Mouse (Mus musculus) testis, adult 2 months (tissue): ENCODE data around the gene Zfp993. TPM values are rescaled to one million over a fixed set of nuclear protein-coding genes. Genes with fewer than 3 reads are reported as not detected.
"Not testable (repeated sequence)": the region's sequence is repeated elsewhere in the genome, so short reads cannot be mapped to it uniquely, and the experiment has no call there.

Source experiments
- H3K27ac ChIP-seq: fragments of 200-500 bp; 2 replicates; pipeline ENCODE4 v1.5.1; 2012; ENCODE audit warnings: low read depth, low read length; ENCODE audit not compliant: control insufficient read depth, insufficient read depth
- H3K27me3 ChIP-seq: fragments of 200-500 bp; 2 replicates; pipeline ENCODE4 v1.6.1; 2012; ENCODE audit warnings: mild to moderate bottlenecking, low read length, moderate library complexity; ENCODE audit not compliant: control insufficient read depth, insufficient read depth
- H3K36me3 ChIP-seq: fragments of 200-500 bp; 2 replicates; pipeline ENCODE4 v1.6.1; 2012; ENCODE audit warnings: mild to moderate bottlenecking, low read length; ENCODE audit not compliant: control insufficient read depth, insufficient read depth
- H3K4me1 ChIP-seq: fragments of 200-500 bp; 2 replicates; pipeline ENCODE4 v1.6.1; 2012; ENCODE audit warnings: low read length; ENCODE audit not compliant: control insufficient read depth, insufficient read depth
- H3K4me3 ChIP-seq: fragments of 200-500 bp; 2 replicates; pipeline ENCODE4 v1.5.1; 2012; ENCODE audit warnings: low read depth, mild to moderate bottlenecking, low read length, moderate library complexity, mixed read lengths; ENCODE audit not compliant: control insufficient read depth
- polyA plus RNA-seq: library from polyadenylated mRNA; depleted of rRNA; stranded (reverse); fragments of >200 nt; gene quantifications from 2 replicates; pipeline ENCODE4 v1.2.3, GENCODE M21; 2012; rRNA removed

The Zfp993 gene
- polyA plus RNA-seq = 16.1 and 26.0 TPM in 2 replicates

GRCm38 (mm10) chr4:146610774-146611400, at the start of gene Zfp993:
TSS of gene Zfp993 (plus strand) at chr4:146610961.
- H3K27me3 ChIP-seq, H3K36me3 ChIP-seq, H3K27ac ChIP-seq, H3K4me1 ChIP-seq, H3K4me3 ChIP-seq: not testable (repeated sequence)

DNA sequence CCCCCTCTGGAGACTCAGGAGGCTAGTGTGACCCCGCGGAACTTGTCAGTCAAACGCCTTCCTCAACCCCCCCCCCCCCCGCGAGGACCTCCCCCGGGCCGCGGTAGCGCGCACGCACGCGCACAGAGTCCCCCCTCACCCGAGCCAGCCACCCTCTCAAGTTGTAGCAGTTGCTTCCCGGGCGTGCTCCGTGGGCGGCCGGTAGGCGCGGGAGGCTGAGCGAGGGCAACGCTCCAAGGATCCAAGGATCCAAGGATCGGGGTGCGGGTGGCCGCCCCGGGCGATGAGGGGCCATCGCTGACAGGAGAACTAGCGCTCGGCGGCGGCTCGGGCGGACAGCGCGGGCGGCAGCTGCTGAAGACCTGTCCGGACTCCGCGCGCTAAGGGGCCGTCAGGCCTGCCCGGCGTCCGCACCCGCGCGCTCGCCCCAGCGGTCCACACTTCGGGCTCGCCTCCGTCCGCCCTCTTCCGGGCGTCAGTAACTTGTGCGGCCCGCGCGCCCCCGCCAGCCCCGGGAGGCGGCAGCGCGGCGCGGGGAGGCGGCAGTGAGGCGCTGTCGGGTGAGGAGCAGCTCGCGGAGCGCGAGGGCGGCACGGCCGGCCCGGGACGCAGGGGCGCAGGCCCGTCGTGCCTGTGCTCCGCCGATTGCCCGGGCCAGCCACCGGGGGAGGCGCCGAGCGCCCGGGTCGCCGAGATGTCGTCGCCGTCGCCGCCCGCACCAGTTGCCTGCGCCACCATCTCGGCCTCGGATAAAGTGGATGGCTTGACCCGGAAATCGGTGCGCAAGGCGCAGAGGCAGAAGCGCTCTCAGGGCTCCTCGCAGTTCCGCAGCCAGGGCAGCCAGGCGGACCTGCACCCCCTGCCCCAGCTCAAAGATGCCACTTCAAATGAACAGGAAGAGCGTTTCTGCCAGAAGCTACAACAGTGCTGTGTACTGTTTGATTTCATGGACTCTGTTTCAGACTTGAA, 30.6 kb upstream of the Zfp993 start:
- H3K27me3 ChIP-seq, H3K4me1 ChIP-seq, H3K27ac ChIP-seq, H3K4me3 ChIP-seq, H3K36me3 ChIP-seq: not testable (repeated sequence)

GRCm38 (mm10) chr4:146603578-146604399, 7.0 kb upstream of the Zfp993 start:
- not testable (repeated sequence) for H3K4me1 ChIP-seq, H3K36me3 ChIP-seq, H3K27me3 ChIP-seq, H3K27ac ChIP-seq
- H3K4me3 ChIP-seq = peak overlapping the region; percentile 56

- not testable (repeated sequence) for H3K4me3 ChIP-seq, H3K36me3 ChIP-seq, H3K27me3 ChIP-seq, H3K4me1 ChIP-seq, H3K27ac ChIP-seq
Measured at GRCm38 (mm10) chr4:146644367-146644766, 33.6 kb downstream of the Zfp993 start.

DNA sequence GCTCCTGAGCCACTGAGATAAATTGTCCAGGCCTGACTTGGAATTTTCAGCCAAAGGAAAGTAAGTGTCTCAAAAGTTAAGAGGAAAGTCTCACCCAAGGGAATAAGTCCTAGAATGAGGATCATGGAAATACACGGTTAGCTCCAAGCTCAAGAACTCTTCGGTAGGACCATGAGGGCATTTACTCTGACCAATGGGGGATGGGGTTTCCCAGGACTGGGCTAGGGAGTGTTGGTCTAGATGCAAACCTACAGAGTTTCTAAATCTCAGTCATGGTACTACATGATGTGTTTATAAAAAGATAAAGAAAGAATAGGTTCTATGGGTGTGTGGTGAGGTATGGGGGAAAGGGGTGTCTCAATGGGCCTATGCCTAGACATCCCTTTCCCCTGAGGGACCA, 38.9 kb downstream of the Zfp993 start:
- H3K4me3 ChIP-seq, H3K36me3 ChIP-seq, H3K4me1 ChIP-seq, H3K27me3 ChIP-seq, H3K27ac ChIP-seq: not testable (repeated sequence)

DNA sequence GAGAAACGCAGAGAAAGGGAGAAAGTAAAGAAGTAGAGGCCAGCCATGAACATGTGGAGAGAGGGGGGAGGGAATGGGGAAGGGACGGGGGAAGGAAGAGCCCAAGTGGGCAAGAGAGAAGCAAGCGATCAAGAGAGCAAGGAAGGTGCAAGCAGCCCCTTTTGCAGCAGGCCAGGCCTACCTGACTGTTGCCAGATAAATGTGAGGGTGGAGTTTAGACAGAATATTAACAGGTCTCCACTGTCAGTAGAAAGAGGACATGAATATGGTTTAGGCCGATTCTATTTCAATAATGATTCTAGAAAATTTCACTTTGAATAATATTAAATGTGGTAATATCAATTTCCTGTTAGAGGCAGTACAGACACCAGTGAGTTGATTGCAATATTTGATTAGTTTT, 39.4 kb downstream of the Zfp993 start:
- not testable (repeated sequence) for H3K36me3 ChIP-seq, H3K27ac ChIP-seq, H3K4me3 ChIP-seq, H3K27me3 ChIP-seq, H3K4me1 ChIP-seq

DNA sequence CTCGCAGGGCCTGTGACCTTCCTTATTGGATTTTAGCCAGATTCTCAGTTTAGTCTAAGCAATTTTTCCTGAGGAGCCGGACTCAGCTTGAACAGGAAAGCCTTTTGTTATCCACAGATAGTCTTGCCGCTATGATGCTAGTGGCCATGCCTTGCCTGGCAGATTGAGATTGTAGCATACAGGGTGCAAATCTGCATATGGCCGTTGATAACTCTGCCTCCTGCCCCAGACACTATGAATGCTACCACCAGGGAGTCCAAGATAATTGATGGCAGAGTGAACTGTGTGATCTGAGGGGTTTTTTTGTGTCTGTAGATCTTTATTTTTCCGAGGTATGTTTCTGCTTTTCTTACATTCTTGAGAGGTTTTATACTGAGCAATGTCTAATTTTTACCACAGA, 39.9 kb downstream of the Zfp993 start:
- not testable (repeated sequence) for H3K36me3 ChIP-seq, H3K27ac ChIP-seq, H3K4me1 ChIP-seq, H3K27me3 ChIP-seq, H3K4me3 ChIP-seq

Other genes starting within 250 kb of the Zfp993 start
- gene Zfp992, start 161.9 kb upstream of the Zfp993 start, polyA plus RNA-seq = 5.9 and 8.4 TPM in 2 replicates
- 0.45 and 0.67 TPM in 2 replicates for gene Zfp981, start 108.9 kb upstream of the Zfp993 start, polyA plus RNA-seq